Mouse (Mus musculus) naive thymus-derived CD4-positive, alpha-beta T cell, adult 5 months (primary cell): ENCODE data around the gene Vsig10. TPM values are rescaled to one million over a fixed set of nuclear protein-coding genes. Genes with fewer than 3 reads are reported as not detected.

Experiments used
- polyA plus RNA-seq: library from polyadenylated mRNA; unstranded; fragments of 100-300 nt; shearing (Covaris generic); gene quantifications from one replicate; pipeline ENCODE4 v1.2.1, GENCODE M21; 2017

The Vsig10 gene
- polyA plus RNA-seq, result not detected

DNA sequence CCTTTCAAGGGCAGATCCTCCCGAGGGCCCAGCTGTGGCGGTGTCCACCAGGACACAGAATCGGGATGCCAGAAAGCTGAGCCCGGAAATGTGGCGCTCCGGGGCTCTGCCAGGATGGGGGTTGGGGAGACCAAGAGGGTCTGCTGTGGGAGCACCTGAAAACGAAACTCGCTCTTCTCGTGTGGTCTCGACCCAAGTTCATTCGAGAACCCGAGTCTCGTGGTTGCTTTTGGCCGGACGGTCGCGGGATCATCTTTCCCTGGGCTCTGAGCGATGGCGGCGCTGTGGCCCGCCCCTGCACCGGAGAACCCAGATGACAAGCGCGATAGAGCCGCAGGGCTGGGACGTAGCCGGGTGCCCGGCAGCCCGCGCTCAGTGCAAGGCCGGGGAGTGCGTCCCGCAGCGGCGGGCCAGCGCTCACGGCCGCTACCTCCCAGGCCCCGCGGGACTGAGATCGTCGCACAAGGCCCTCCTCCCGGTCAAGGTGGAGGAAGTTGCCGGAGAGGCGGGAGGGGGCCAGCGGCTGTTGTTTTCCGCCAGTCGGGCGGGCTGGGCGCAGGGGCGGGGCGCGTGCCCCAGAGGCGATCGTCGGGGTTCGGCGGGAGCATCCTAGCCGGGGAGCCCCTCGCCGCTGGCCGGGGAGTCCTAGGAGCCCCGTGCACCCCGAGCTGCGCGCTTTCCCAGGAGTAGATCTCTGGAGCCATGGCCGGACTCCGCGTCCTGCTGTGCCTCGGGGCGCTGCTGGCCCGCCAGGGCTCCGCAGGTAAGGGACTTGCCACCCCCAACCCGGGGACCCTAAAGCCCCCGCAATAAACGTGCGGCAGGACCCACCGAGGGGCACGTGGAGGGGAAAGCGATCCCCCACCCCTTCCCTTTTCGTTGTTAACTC, at the start of gene Vsig10:
Gene Vsig10, plus strand, starts transcription at position 343 of the 889 bp plus-strand sequence.

GRCm38 (mm10) chr5:117286831-117287822, 31.8 kb upstream of the Vsig10 start, which contains the start of gene Pebp1:
Pebp1 (minus strand) TSS chr5:117287625.

GRCm38 (mm10) chr5:117357129-117357477, 38.2 kb downstream of the Vsig10 start, which contains the start of gene Wsb2:
Wsb2 (plus strand) TSS chr5:117357304.

DNA sequence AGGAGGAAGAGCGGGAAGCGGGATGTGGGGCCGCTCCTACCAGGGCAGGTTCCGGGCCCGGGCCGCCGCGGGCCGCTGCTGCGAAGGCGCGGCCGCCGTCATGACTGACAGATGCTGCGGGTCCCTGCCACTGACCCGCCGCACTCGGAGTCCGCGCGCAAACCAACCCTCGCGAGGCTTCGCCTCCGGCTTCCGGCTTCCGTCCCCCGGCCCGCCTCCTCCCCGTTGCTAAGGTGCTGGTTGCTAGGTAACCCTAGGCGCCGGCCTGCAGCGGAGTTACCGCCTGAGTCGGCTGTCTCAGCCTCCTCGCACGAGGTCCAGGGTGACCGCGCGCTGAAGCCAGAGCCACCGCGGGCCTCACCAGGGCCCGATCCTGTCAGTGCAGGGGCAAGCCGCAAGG, 70.0 kb downstream of the Vsig10 start, which contains the start of gene Rfc5:
Gene Rfc5, minus strand, starts transcription at position 171 of the 400 bp plus-strand sequence.

Other genes with a start within 250 kb of the Vsig10 start
- 71.1 TPM for gene Suds3, start 203.0 kb upstream of the Vsig10 start, polyA plus RNA-seq
- gene Taok3, start 199.0 kb upstream of the Vsig10 start, polyA plus RNA-seq, result 100 TPM
- gene Pebp1, start 31.5 kb upstream of the Vsig10 start, polyA plus RNA-seq, result 154 TPM
- gene Wsb2, start 38.2 kb downstream of the Vsig10 start, polyA plus RNA-seq, result 53.8 TPM
- 20.3 TPM for gene Rfc5, start 70.0 kb downstream of the Vsig10 start, polyA plus RNA-seq
- 1.0 TPM for gene Ksr2, start 94.9 kb downstream of the Vsig10 start, polyA plus RNA-seq